Mouse (Mus musculus): ENCODE results near the gene Gm884.
A peak's percentile ranks its signal among the peaks of the same experiment; 100 is the strongest.
"Not testable (repeated sequence)": the region's sequence is repeated elsewhere in the genome, so short reads cannot be mapped to it uniquely, and the experiment has no call there.

The Gm884 gene

DNA sequence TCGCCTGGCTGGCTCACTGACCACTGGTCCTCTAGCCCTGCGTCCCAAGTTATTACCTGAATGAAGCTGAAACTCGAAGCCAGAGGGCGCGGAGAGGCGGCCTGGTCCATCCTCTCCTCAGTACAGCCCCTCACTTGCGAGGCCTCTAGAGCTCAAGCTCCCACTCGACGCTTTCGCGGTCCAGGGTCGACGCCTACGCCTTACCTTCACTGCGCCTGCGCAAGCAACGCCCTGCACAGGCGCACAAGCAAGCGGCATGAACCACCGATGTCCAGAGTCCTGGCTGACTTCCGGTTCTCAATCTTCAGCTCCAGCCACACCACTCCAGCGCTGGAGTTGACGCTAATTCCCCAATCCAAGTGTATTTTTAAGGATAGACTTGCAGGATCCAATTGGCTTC is 6.5 kb upstream of the Gm884 start:
- DNase-seq, result no peak

GRCm38 (mm10) chr11:103610772-103611171 is 10.2 kb downstream of the Gm884 start:
- DNase-seq, result no peak

DNA sequence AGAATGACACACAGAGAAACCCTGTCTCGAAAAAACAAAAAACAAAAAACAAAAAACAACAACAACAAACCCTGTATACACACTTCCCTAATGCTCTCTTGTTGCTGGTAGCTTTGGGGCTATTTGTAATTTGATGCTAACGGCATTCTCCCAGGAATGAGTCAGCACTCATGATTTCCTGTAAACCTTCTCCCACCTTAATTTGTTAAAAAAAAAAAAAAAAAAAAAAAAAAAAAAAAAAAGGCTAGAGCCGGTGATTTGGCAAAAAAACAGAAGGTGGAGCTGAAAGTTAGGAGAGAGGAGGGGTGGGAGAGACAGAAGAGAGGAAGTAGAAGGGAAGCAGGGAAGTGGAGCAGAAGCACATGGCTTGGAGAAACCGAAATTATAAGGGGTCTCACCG is 14.3 kb downstream of the Gm884 start:
- no peak for DNase-seq

- no peak for DNase-seq
Measured at GRCm38 (mm10) chr11:103578339-103578738, 42.6 kb downstream of the Gm884 start.

DNA sequence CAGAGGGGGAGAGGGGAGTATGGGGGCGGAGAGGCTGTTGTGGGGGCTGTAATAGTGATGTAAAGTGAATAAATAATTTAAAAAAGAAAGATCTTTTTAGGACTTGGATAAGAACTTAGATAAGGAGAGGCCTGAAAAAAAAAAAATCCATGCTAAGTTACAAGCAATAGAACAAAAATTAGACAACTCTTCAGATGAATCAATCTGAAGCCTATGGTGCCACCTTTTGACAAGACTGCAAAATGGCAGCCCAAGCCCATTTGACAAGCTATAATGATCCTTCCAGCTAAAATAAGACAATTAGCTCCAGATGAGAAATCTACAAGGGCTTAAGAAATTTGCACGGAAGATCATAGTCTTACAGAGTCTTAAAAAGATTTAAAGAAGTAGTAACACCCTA is 64.9 kb downstream of the Gm884 start:
- DNase-seq, result peak; percentile 22

DNA sequence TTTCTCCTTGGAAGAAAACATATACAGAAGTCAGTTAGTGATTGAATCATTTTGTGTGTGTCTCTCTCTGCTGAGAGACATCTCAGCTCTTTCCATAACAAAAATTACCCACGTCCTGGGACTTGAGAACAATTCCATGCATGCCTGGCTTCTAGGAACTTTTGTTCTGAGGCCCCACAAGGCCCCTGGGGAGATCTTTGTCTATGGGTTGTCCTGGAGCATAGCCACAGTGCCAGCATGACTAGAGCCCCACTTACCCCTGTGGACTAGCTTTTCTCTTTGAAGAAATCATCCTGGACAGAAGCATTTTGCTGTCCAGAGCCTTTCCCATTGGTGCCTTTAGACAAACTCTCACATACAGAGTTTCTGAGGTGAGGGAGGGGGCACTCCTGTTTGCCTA is 86.0 kb downstream of the Gm884 start:
- not testable (repeated sequence) for DNase-seq

DNA sequence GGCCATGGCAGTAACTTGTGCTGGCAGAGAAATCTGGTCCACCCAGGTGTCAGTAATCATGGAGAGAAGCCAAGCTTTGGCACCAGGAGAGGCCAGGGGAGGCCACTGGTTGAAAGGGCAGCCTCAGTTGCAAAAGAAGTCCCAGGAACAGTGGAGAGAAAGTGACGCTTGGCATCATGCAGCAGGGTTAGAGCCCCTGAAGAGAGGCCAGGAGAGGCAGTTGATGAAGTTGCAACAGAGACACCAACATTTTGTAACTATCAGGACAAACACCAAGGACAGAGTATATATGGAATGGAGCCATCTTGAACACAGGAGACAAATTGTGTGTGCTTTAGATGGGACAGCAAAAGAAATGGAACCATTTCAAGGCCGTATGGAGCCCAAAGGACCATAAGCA is 108.8 kb downstream of the Gm884 start:
- no peak for DNase-seq

- no peak for DNase-seq
Measured at GRCm38 (mm10) chr11:103504497-103504896, 116.4 kb downstream of the Gm884 start, which contains the start of gene Lrrc37a. TSS of gene Lrrc37a (minus strand) at chr11:103504597.
